Mouse (Mus musculus) left cerebral cortex, adult 2 months (tissue): Measurements from ENCODE around the gene Mxd3. TPM values are rescaled to one million over a fixed set of nuclear protein-coding genes. Genes with fewer than 3 reads are reported as not detected.

Source experiments
- DNase-seq, 2 experiments: peaks; one replicate each; pipeline ENCODE4 v3.0.0; 2021 to 2022; ENCODE audit warnings: low spot score in 2 of 2, mixed read lengths in 1 of 2; ENCODE audit errors: extremely low spot score in 1 of 2
- H3K27ac ChIP-seq: fragments of 200-600 bp; 2 replicates; pipeline ENCODE4 v1.8.1; 2022
- H3K4me3 ChIP-seq: fragments of 200-600 bp; 2 replicates; pipeline ENCODE4 v1.8.1; 2022
- CTCF ChIP-seq: fragments of 200-600 bp; IDR thresholded peaks from 2 replicates; pipeline ENCODE4 v1.8.1; 2022; ENCODE audit warnings: antibody characterized with exemption, mild to moderate bottlenecking, moderate library complexity
- intact Hi-C: fragments of 180-260 bp; cut with DNase I; formaldehyde crosslinking; loops from one replicate; pipeline ENCODE4 v1.15.1; 2025
- total RNA-seq, 2 experiments: library from RNA; stranded (reverse); gene quantifications; 2 replicates each; pipeline ENCODE4 v1.2.3; 2021

Gene Mxd3
- total RNA-seq, 2 experiments from 2014 or later: 0.86 to 1.7 TPM

GRCm38 (mm10) chr13:55313051-55313450 is 16.6 kb downstream of the Mxd3 start:
- intact Hi-C loops: no loop called here

GRCm38 (mm10) chr13:55312028-55312630 is 17.5 kb downstream of the Mxd3 start:
- no peak for TF ChIP-seq CTCF
- DNase-seq: peak; percentile 36 to 59
- intact Hi-C loops: no loop called here
- Histone ChIP-seq H3K27ac (peak overlapping the region; percentile 71), H3K4me3 (no peak overlapping the region)

More at GRCm38 (mm10) chr13:55313051-55313450, 16.6 kb downstream of the Mxd3 start:
- DNase-seq: no peak
- Histone ChIP-seq H3K4me3 (no peak overlapping the region), H3K27ac (peak overlapping the region; percentile 71; the same call in 1 of the 2 replicates)
- TF ChIP-seq CTCF: no peak

- intact Hi-C loops: loop anchor here (5.0 kb wide), 1 partner anchor 39 kb away; no protein-coding TSS in a partner anchor
- no peak overlapping the region for H3K4me3 ChIP-seq
- H3K27ac ChIP-seq: no peak overlapping the region
- no peak for DNase-seq
- TF ChIP-seq CTCF: no peak
Measured at GRCm38 (mm10) chr13:55300913-55301312, 28.7 kb downstream of the Mxd3 start.

GRCm38 (mm10) chr13:55296760-55297159 is 32.9 kb downstream of the Mxd3 start:
- H3K4me3 ChIP-seq: no peak overlapping the region
- H3K27ac ChIP-seq: no peak overlapping the region
- no peak for TF ChIP-seq CTCF
- intact Hi-C loops: no loop called here
- no peak for DNase-seq

GRCm38 (mm10) chr13:55288854-55289253 is 40.8 kb downstream of the Mxd3 start:
- DNase-seq: no peak
- intact Hi-C loops: no loop called here
- Histone ChIP-seq H3K27ac (no peak overlapping the region), H3K4me3 (no peak overlapping the region)
- TF ChIP-seq CTCF: peak; percentile 35

- TF ChIP-seq CTCF: no peak
- no peak overlapping the region for H3K4me3 ChIP-seq
- intact Hi-C loops: no loop called here
- no peak overlapping the region for H3K27ac ChIP-seq
- DNase-seq: no peak
Measured at GRCm38 (mm10) chr13:55277646-55278045, 52.0 kb downstream of the Mxd3 start.

- H3K4me3 ChIP-seq: no peak overlapping the region
- no peak for TF ChIP-seq CTCF
- no peak for DNase-seq
- intact Hi-C loops: no loop called here
- H3K27ac ChIP-seq: no peak overlapping the region
Measured at GRCm38 (mm10) chr13:55277203-55277602, 52.4 kb downstream of the Mxd3 start.

Other genes with a start within 250 kb of the Mxd3 start
- 10 to 100 TPM; 22.6 to 27.5 TPM for gene Uimc1, start 229.5 kb downstream of the Mxd3 start, total RNA-seq
- 10 to 100 TPM; 37.6 to 47.8 TPM for gene Zfp346, start 224.5 kb downstream of the Mxd3 start, total RNA-seq
- not detected for gene Gm17617, start 196.3 kb downstream of the Mxd3 start, total RNA-seq
- under 1 TPM; 0.36 to 0.40 TPM for gene Fgfr4, start 177.2 kb downstream of the Mxd3 start, total RNA-seq
- 100 to 1,000 TPM; 116 to 118 TPM for gene Nsd1, start 120.0 kb downstream of the Mxd3 start, total RNA-seq
- gene Prelid1, start 9.3 kb downstream of the Mxd3 start, total RNA-seq: 100 to 1,000 TPM; 161 to 170 TPM
- 10 to 100 TPM; 83.8 to 87.0 TPM for gene Rab24, start 7.9 kb downstream of the Mxd3 start, total RNA-seq
- gene Lman2, start 33.0 kb upstream of the Mxd3 start, total RNA-seq: 10 to 100 TPM; 57.8 to 60.4 TPM
- 10 to 100 TPM; 52.4 to 58.2 TPM for gene Rgs14, start 39.9 kb upstream of the Mxd3 start, total RNA-seq
- under 1 TPM; 0.25 to 0.49 TPM for gene Slc34a1, start 68.4 kb upstream of the Mxd3 start, total RNA-seq
- gene Pfn3, start 85.4 kb upstream of the Mxd3 start, total RNA-seq: not detected
- gene F12, start 97.0 kb upstream of the Mxd3 start, total RNA-seq: 1 to 10 TPM in 1 of 2 experiments, under 1 TPM in 1; 0.95 to 1.3 TPM
- 10 to 100 TPM; 61.2 to 66.2 TPM for gene Grk6, start 115.2 kb upstream of the Mxd3 start, total RNA-seq
- 10 to 100 TPM; 77.6 to 80.2 TPM for gene Prr7, start 134.4 kb upstream of the Mxd3 start, total RNA-seq
- gene Dbn1, start 158.3 kb upstream of the Mxd3 start, total RNA-seq: 100 to 1,000 TPM; 303 to 325 TPM
- 100 to 1,000 TPM in 1 of 2 experiments, 10 to 100 TPM in 1; 94.9 to 114 TPM for gene Pdlim7, start 183.9 kb upstream of the Mxd3 start, total RNA-seq
- 10 to 100 TPM; 10.1 to 18.2 TPM for gene Dok3, start 199.5 kb upstream of the Mxd3 start, total RNA-seq
- 10 to 100 TPM; 63.7 to 65.7 TPM for gene Ddx41, start 206.8 kb upstream of the Mxd3 start, total RNA-seq
- gene Fam193b, start 241.3 kb upstream of the Mxd3 start, total RNA-seq: 10 to 100 TPM; 90.5 to 98.1 TPM
- gene Tmed9, start 243.9 kb upstream of the Mxd3 start, total RNA-seq: 100 to 1,000 TPM; 128 to 141 TPM